Mouse (Mus musculus) naive thymus-derived CD4-positive, alpha-beta T cell, adult 5 months (primary cell): Measurements from ENCODE around the gene Krtap8-1. TPM values are rescaled to one million over a fixed set of nuclear protein-coding genes. Genes with fewer than 3 reads are reported as not detected.

Experiments
- polyA plus RNA-seq: library from polyadenylated mRNA; unstranded; fragments of 100-300 nt; shearing (Covaris generic); gene quantifications from one replicate; pipeline ENCODE4 v1.2.1, GENCODE M21; 2017

Gene Krtap8-1
- polyA plus RNA-seq = not detected

DNA sequence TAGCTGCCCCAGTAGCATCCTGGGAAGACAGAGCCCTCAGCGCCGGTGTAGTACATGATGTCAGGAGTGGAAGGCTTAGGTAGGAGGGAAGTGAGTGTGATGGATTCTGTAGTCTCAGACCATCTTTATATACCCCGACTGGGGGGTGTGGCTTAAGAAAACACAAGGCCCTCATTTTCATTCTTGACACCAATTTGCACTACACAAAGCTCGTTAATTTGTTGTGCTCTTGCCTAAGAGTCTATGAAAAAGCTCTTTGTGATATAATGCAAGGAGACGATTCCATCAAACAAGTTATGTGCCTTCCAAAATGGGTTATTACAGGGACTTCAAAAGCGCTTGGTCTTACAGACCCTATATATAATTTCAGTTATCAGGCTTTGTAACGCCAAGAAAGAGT is at the start of gene Krtap8-1:
Gene Krtap8-1 (minus strand): TSS at position 101 of the 400 bp plus-strand sequence.

DNA sequence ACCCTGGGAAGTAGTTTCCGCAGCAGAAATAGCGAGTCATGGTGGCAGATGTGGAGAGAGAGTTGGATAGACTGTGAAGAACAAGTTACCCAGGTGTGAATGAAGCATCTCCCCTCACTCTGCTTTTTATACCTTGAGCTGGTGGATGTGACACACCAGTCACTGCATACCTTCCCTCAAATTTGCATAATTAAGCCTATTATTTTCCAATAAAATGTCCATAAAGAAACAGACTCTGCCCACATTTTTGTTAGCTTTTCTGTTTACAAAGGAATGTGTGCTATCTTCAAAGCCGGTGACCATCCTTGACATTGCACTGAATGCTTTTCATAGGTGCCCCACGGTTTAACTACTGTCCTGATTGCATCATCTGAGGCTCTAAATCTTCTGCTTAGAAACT is 20.5 kb upstream of the Krtap8-1 start, which contains the start of gene Krtap7-1:
Gene Krtap7-1 (minus strand): TSS at position 101 of the 400 bp plus-strand sequence.

Other genes with a start within 250 kb of the Krtap8-1 start
- not detected for gene Krtap21-1, start 84.1 kb downstream of the Krtap8-1 start, polyA plus RNA-seq
- gene Krtap6-2, start 67.8 kb downstream of the Krtap8-1 start, polyA plus RNA-seq = not detected
- not detected for gene Krtap7-1, start 20.4 kb upstream of the Krtap8-1 start, polyA plus RNA-seq
- not detected for gene Krtap11-1, start 83.2 kb upstream of the Krtap8-1 start, polyA plus RNA-seq